Mouse (Mus musculus) limb, embryonic 12.5 days (tissue): ENCODE results near the gene Gm10273. TPM values are rescaled to one million over a fixed set of nuclear protein-coding genes. Genes with fewer than 3 reads are reported as not detected.
A peak's percentile ranks its signal among the peaks of the same experiment; 100 is the strongest.

Experiments used
- ATAC-seq: fragments of 200-750 bp; cut with Nextera tagmentation; 2 replicates; pipeline ENCODE4 v1.8.0; 2017; ENCODE audit warnings: low read depth, moderate TSS enrichment; ENCODE audit not compliant: insufficient number of reproducible peaks, insufficient read depth, low FRiP score, low TSS enrichment
- H3K27ac ChIP-seq: fragments of 300-500 bp; sonication (generic); 2 replicates; pipeline ENCODE4 v1.5.1; 2016; ENCODE audit warnings: mild to moderate bottlenecking, moderate library complexity
- H3K27me3 ChIP-seq: fragments of 300-500 bp; sonication (generic); 2 replicates; pipeline ENCODE4 v1.6.1; 2016; ENCODE audit warnings: mild to moderate bottlenecking, moderate library complexity
- H3K36me3 ChIP-seq: fragments of 300-500 bp; sonication (generic); 2 replicates; pipeline ENCODE4 v1.6.1; 2016; ENCODE audit warnings: mild to moderate bottlenecking, moderate library complexity
- H3K4me1 ChIP-seq: fragments of 300-500 bp; sonication (generic); replicated peaks from 2 replicates; pipeline ENCODE4 v1.6.1; 2016
- H3K4me2 ChIP-seq: fragments of 300-500 bp; sonication (generic); 2 replicates; pipeline ENCODE4 v1.6.1; 2016; ENCODE audit warnings: mild to moderate bottlenecking, moderate library complexity
- H3K4me3 ChIP-seq: fragments of 300-500 bp; sonication (generic); replicated peaks from 2 replicates; pipeline ENCODE4 v1.5.1; 2016; ENCODE audit warnings: mild to moderate bottlenecking
- H3K9ac ChIP-seq: fragments of 300-500 bp; sonication (generic); replicated peaks from 2 replicates; pipeline ENCODE4 v1.6.1; 2016; ENCODE audit warnings: mild to moderate bottlenecking, moderate library complexity
- H3K9me3 ChIP-seq: fragments of 300-500 bp; sonication (generic); 2 replicates; pipeline ENCODE4 v1.6.1; 2016; ENCODE audit warnings: mild to moderate bottlenecking, moderate library complexity
- WGBS: fragments of 180-500 bp; shearing (Covaris S2); methylation state at CpG from one replicate; pipeline ENCODE4 v1.1.7; 2016; 5-methylcytosine and 5-hydroxymethylcytosine counted together
- polyA plus RNA-seq: library from polyadenylated mRNA; unstranded; fragments of >200 nt; fragmentation: Nextera tagmentation; extraction: Ambion mirVana; gene quantifications from 2 replicates; pipeline ENCODE4 v1.2.1, GENCODE M21; 2016

The Gm10273 gene
- polyA plus RNA-seq, 1 experiment from 2014 or later = not detected

- WGBS = 71% methylated on average over 6 of the region's 6 CpGs
- no peaks in the 10 kb centered on the region for H3K4me1 ChIP-seq
These were observed 35.3 kb downstream of the Gm10273 start for GRCm38 (mm10) chr10:59430701-59431218.

GRCm38 (mm10) chr10:59435746-59436145 is 40.3 kb downstream of the Gm10273 start:
- H3K4me2 ChIP-seq = no peak overlapping the region
- no peak overlapping the region for H3K27ac ChIP-seq
- ATAC-seq = no peak
- H3K36me3 ChIP-seq = no peaks in the 10 kb centered on the region
- no peak overlapping the region for H3K9ac ChIP-seq
- WGBS = 91% methylated on average over 18 of the region's 18 CpGs
- H3K4me1 ChIP-seq = peaks cover 13% of the 10 kb centered on the region
- H3K4me3 ChIP-seq = no peak overlapping the region
- H3K9me3 ChIP-seq = no peaks in the 10 kb centered on the region
- no peaks in the 10 kb centered on the region for H3K27me3 ChIP-seq

More at GRCm38 (mm10) chr10:59430701-59431218, 35.3 kb downstream of the Gm10273 start:
- Histone ChIP-seq H3K36me3 (no peaks in the 10 kb centered on the region), H3K9me3 (no peaks in the 10 kb centered on the region), H3K27me3 (no peaks in the 10 kb centered on the region), H3K9ac (no peak overlapping the region), H3K4me3 (no peak overlapping the region), H3K4me2 (no peak overlapping the region), H3K27ac (no peak overlapping the region)
- ATAC-seq = no peak

- Histone ChIP-seq H3K9me3 (no peaks in the 10 kb centered on the region), H3K4me1 (peaks cover 18% of the 10 kb centered on the region), H3K4me3 (no peak overlapping the region), H3K27me3 (no peaks in the 10 kb centered on the region), H3K36me3 (no peaks in the 10 kb centered on the region), H3K9ac (no peak overlapping the region), H3K4me2 (no peak overlapping the region), H3K27ac (no peak overlapping the region)
- ATAC-seq = no peak
- WGBS = 92% methylated on average over 12 of the region's 12 CpGs
These were observed 43.2 kb downstream of the Gm10273 start for GRCm38 (mm10) chr10:59438651-59439050.

GRCm38 (mm10) chr10:59439508-59439931 is 44.1 kb downstream of the Gm10273 start:
- ATAC-seq = no peak

GRCm38 (mm10) chr10:59440177-59440576 is 44.7 kb downstream of the Gm10273 start:
- Histone ChIP-seq H3K27ac (no peak overlapping the region), H3K27me3 (no peaks in the 10 kb centered on the region), H3K36me3 (no peaks in the 10 kb centered on the region), H3K4me1 (peaks cover 18% of the 10 kb centered on the region), H3K9me3 (no peaks in the 10 kb centered on the region), H3K9ac (no peak overlapping the region), H3K4me2 (no peak overlapping the region), H3K4me3 (no peak overlapping the region)
- 61% methylated on average over 6 of the region's 6 CpGs for WGBS
- no peak for ATAC-seq

More at GRCm38 (mm10) chr10:59439508-59439931, 44.1 kb downstream of the Gm10273 start:
- no peak overlapping the region for H3K4me2 ChIP-seq
- H3K27me3 ChIP-seq = no peaks in the 10 kb centered on the region
- no peaks in the 10 kb centered on the region for H3K36me3 ChIP-seq
- no peaks in the 10 kb centered on the region for H3K9me3 ChIP-seq
- H3K9ac ChIP-seq = no peak overlapping the region
- H3K4me3 ChIP-seq = no peak overlapping the region
- 38% methylated on average over 5 of the region's 5 CpGs for WGBS
- H3K27ac ChIP-seq = peak overlapping the region; percentile 53; the same call in 1 of the 2 replicates
- H3K4me1 ChIP-seq = peaks cover 18% of the 10 kb centered on the region

GRCm38 (mm10) chr10:59441735-59442134 is 46.3 kb downstream of the Gm10273 start, which contains the start of gene Oit3:
TSS of gene Oit3 (minus strand) at chr10:59441778.
- no peak within 1 kb of the TSS for H3K27ac ChIP-seq
- H3K9ac ChIP-seq = no peak within 1 kb of the TSS
- H3K27me3 ChIP-seq = no peaks in the 10 kb centered on the region
- 84% methylated on average over 11 of the region's 11 CpGs for WGBS
- H3K36me3 ChIP-seq = no peaks in the 10 kb centered on the region
- H3K9me3 ChIP-seq = no peaks in the 10 kb centered on the region
- peaks cover 18% of the 10 kb centered on the region for H3K4me1 ChIP-seq
- no peak for ATAC-seq
- H3K4me3 ChIP-seq = no peak within 1 kb of the TSS
- no peak within 1 kb of the TSS for H3K4me2 ChIP-seq

- no peak for ATAC-seq
- Histone ChIP-seq H3K36me3 (no peaks in the 10 kb centered on the region), H3K27me3 (no peaks in the 10 kb centered on the region), H3K27ac (no peak overlapping the region), H3K9me3 (no peaks in the 10 kb centered on the region), H3K4me2 (no peak overlapping the region), H3K4me1 (peaks cover 18% of the 10 kb centered on the region), H3K9ac (no peak overlapping the region), H3K4me3 (no peak overlapping the region)
- WGBS = 11% methylated on average over 7 of the region's 7 CpGs
These were observed 47.8 kb downstream of the Gm10273 start for GRCm38 (mm10) chr10:59443212-59443611.

GRCm38 (mm10) chr10:59444106-59444505 is 48.7 kb downstream of the Gm10273 start:
- H3K4me2 ChIP-seq = no peak overlapping the region
- peaks cover 16% of the 10 kb centered on the region for H3K4me1 ChIP-seq
- no peak overlapping the region for H3K9ac ChIP-seq
- H3K4me3 ChIP-seq = no peak overlapping the region
- no peaks in the 10 kb centered on the region for H3K9me3 ChIP-seq
- H3K36me3 ChIP-seq = no peaks in the 10 kb centered on the region
- no peak for ATAC-seq
- no peak overlapping the region for H3K27ac ChIP-seq
- no peaks in the 10 kb centered on the region for H3K27me3 ChIP-seq
- 78% methylated on average over 3 of the region's 3 CpGs for WGBS

GRCm38 (mm10) chr10:59444635-59445034 is 49.2 kb downstream of the Gm10273 start:
- no peaks in the 10 kb centered on the region for H3K9me3 ChIP-seq
- H3K4me1 ChIP-seq = peaks cover 11% of the 10 kb centered on the region
- H3K9ac ChIP-seq = no peak overlapping the region
- 52% methylated on average over 8 of the region's 8 CpGs for WGBS
- H3K27me3 ChIP-seq = no peaks in the 10 kb centered on the region
- ATAC-seq = no peak
- H3K27ac ChIP-seq = no peak overlapping the region
- H3K4me2 ChIP-seq = no peak overlapping the region
- H3K36me3 ChIP-seq = peaks cover 4% of the 10 kb centered on the region; the same call in 1 of the 2 replicates
- no peak overlapping the region for H3K4me3 ChIP-seq

Other genes with a start within 250 kb of the Gm10273 start
- 42.3 and 45.0 TPM in 2 replicates for gene Sept10, start 173.8 kb upstream of the Gm10273 start, polyA plus RNA-seq
- gene Sowahc, start 173.7 kb upstream of the Gm10273 start, polyA plus RNA-seq = 14.4 and 15.9 TPM in 2 replicates
- 65.0 and 73.1 TPM in 2 replicates for gene P4ha1, start 72.3 kb upstream of the Gm10273 start, polyA plus RNA-seq
- not detected in 2 replicates for gene Pla2g12b, start 8.0 kb downstream of the Gm10273 start, polyA plus RNA-seq
- 0.95 and 1.5 TPM in 2 replicates for gene Oit3, start 46.1 kb downstream of the Gm10273 start, polyA plus RNA-seq
- not detected in 2 replicates for gene Gm10322, start 220.4 kb downstream of the Gm10273 start, polyA plus RNA-seq
- gene Mcu, start 221.1 kb downstream of the Gm10273 start, polyA plus RNA-seq = 45.3 and 48.4 TPM in 2 replicates